Mouse (Mus musculus) kidney, adult 2 months (tissue): ENCODE data around the gene Uvrag. TPM values are rescaled to one million over a fixed set of nuclear protein-coding genes. Genes with fewer than 3 reads are reported as not detected.
A peak's percentile ranks its signal among the peaks of the same experiment; 100 is the strongest.

Experiments used
- DNase-seq: peaks from one replicate; pipeline ENCODE4 v3.0.0; 2021
- H3K27ac ChIP-seq: fragments of 200-500 bp; 2 replicates; pipeline ENCODE4 v1.5.1; 2012; ENCODE audit warnings: low read depth, low read length, control low read depth, inconsistent platforms; ENCODE audit not compliant: insufficient read depth
- H3K27me3 ChIP-seq: fragments of 200-500 bp; replicated peaks from 2 replicates; pipeline ENCODE4 v1.6.1; 2012; ENCODE audit warnings: mild to moderate bottlenecking, moderate library complexity, low read length, inconsistent platforms; ENCODE audit not compliant: control insufficient read depth, insufficient read depth
- H3K36me3 ChIP-seq: fragments of 200-500 bp; 2 replicates; pipeline ENCODE4 v1.6.1; 2012; ENCODE audit warnings: mild to moderate bottlenecking, moderate library complexity, low read length, inconsistent platforms; ENCODE audit not compliant: control insufficient read depth, insufficient read depth
- H3K4me1 ChIP-seq: fragments of 200-500 bp; 2 replicates; pipeline ENCODE4 v1.6.1; 2011; ENCODE audit warnings: low read length; ENCODE audit not compliant: control insufficient read depth, insufficient read depth
- H3K4me3 ChIP-seq: fragments of 200-500 bp; 2 replicates; pipeline ENCODE4 v1.5.1; 2011; ENCODE audit warnings: mild to moderate bottlenecking, low read depth, low read length, control low read depth; ENCODE audit not compliant: insufficient read depth
- CTCF ChIP-seq: fragments of 200-500 bp; conservative IDR thresholded peaks from 2 replicates; pipeline ENCODE4 v1.5.1; 2011; ENCODE audit warnings: low read depth, mild to moderate bottlenecking, control low read depth, low read length, moderate library complexity, mixed read lengths; ENCODE audit not compliant: insufficient read depth, insufficient read length
- POLR2A ChIP-seq: fragments of 200-500 bp; IDR thresholded peaks from one replicate; pipeline ENCODE4 v1.6.1; 2011; ENCODE audit warnings: low read depth, low read length, control low read depth
- WGBS: fragments of 180-500 bp; shearing (Covaris S2); methylation state at CpG from one replicate; pipeline ENCODE4 v1.1.7; 2018; 5-methylcytosine and 5-hydroxymethylcytosine counted together
- polyA plus RNA-seq: library from polyadenylated mRNA; depleted of rRNA; stranded (reverse); fragments of >200 nt; gene quantifications from 2 replicates; pipeline ENCODE4 v1.2.3, GENCODE M21; 2012

The Uvrag gene
- polyA plus RNA-seq, 1 experiment, result 8.0 TPM

DNA sequence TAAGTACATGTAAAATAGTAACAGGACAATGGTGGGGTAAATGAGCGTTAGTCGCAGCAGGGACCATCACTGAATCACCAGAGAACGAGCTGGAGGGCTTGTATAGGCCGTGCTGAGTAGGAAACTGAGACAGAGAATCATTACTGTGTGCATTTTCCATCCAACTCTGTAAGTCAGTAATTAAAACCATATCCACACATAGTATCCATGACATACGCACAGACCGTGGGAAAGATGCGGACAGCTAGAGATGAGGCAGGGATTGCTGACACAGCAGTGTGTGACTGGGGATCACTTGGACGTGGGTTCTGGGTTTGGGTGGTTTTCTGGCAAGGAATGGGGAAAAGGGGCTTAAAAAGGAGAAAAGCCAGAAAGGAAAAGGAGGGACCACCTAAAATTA lies 81.0 kb downstream of the Uvrag start:
- Histone ChIP-seq H3K4me1 (0 out of 2 replicates have a peak, but pooled peaks cover 4% of the 10 kb centered on the region), H3K4me3 (no peak overlapping the region), H3K36me3 (no peaks in the 10 kb centered on the region), H3K27me3 (no peaks in the 10 kb centered on the region), H3K27ac (no peak overlapping the region)
- no peak for TF ChIP-seq CTCF
- WGBS, result 95% methylated on average over 8 of the region's 8 CpGs
- no peak for DNase-seq

DNA sequence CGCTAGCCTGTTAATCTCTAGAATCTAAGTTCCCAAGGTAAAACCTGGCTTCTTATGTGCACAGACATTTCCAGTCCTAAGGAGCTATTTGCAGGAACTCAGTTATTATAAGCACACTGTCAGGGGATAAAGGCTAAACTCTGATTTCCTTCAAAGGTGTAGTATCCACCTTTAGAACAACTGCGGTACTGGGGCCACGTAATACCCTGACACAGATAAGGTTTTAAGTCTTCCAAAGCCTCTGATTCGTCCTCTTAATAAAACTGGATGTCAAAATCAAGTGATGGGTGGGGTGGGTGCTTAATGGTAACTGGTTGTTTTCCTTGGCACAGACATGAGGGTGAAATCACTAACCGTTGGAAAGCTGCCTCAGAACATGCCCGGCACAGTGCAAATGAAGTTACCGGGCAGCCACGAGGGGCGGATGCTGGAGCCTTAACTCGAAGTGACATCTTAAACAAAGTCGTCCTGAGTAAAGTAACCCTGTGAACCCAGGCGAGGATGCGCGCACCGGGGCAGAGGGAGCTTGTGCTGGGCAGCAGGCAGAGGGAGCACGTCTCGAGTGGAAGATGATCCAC lies 83.8 kb downstream of the Uvrag start:
- 63% methylated on average over 17 of the region's 17 CpGs for WGBS
- no peak for TF ChIP-seq CTCF
- TF ChIP-seq POLR2A, result no peak
- Histone ChIP-seq H3K36me3 (no peaks in the 10 kb centered on the region), H3K27me3 (no peaks in the 10 kb centered on the region), H3K4me3 (no peak overlapping the region), H3K27ac (no peak overlapping the region), H3K4me1 (0 out of 2 replicates have a peak, but pooled peaks cover 4% of the 10 kb centered on the region)
- peak; percentile 47 for DNase-seq

DNA sequence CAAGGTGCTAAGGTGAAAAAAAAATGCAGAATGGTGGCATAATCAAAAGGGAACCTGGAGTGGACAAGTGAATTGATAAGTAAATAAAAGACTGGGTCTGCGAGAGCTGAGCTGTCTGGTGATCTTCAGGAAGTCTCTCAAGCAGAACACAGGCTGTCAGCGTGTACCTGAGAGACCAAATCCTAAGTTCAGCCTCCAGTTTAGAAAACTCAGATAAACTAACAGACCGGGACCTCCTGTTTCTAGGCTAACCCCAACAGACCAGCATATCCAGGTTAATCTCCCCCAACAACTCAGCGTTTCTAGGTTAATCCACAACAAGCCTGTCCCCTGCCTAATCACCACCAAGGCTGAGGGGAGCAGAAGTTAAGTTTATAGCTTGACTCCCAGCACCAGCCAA lies 87.3 kb downstream of the Uvrag start:
- WGBS, result 64% methylated on average over 4 of the region's 4 CpGs
- H3K27ac ChIP-seq, result no peak overlapping the region
- H3K27me3 ChIP-seq, result no peaks in the 10 kb centered on the region
- DNase-seq, result peak; percentile 63
- no peak overlapping the region for H3K4me3 ChIP-seq
- no peaks in the 10 kb centered on the region for H3K36me3 ChIP-seq
- TF ChIP-seq POLR2A (no peak), CTCF (no peak)
- H3K4me1 ChIP-seq, result 0 out of 2 replicates have a peak, but pooled peaks cover 4% of the 10 kb centered on the region

- TF ChIP-seq POLR2A, result no peak
- no peak for TF ChIP-seq CTCF
- 88% methylated on average over 6 of the region's 6 CpGs for WGBS
- Histone ChIP-seq H3K27me3 (no peaks in the 10 kb centered on the region), H3K4me1 (0 out of 2 replicates have a peak, but pooled peaks cover 4% of the 10 kb centered on the region), H3K27ac (no peak overlapping the region), H3K4me3 (no peak overlapping the region), H3K36me3 (no peaks in the 10 kb centered on the region)
- DNase-seq, result peak; percentile 22
Observed at GRCm38 (mm10) chr7:99052471-99053241, 88.3 kb downstream of the Uvrag start.

DNA sequence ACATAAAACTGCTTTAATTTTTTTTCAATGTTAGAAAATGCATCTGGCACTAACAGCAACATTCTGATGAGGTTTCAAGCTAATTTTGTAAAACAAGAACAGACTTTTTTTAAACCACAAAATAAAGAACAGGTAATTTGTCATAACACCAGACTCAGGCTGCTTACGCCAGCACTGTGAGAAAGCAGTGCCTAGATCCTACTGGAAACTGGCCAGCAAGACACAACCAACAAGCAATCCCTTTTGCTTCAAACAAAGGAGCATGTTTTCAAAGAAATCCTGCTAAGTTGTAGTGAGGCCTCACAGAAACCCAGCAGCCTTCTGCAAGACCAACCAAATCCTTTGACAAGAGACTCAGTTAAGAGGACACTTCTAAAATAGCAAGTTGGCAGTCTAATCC lies 90.1 kb downstream of the Uvrag start:
- no peak overlapping the region for H3K4me3 ChIP-seq
- no peak for DNase-seq

DNA sequence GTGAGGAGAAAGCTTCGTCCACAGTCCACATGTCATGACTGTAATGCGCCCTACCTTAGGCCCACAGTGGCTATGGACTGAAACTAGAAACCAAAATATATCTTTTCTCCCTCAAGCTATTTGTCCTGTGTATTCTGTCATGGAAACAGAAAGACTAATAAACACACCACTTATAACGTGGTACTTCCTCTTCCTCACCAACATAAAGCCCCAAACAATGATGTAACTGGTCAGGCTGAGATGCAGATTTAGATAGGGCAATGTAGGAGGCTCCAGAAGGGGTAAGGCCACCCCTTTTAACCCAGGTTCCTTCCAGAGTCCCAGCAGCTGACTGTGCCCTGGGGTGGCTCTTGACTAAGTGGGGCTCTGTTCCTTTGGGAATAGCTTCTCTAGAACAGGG lies 91.0 kb downstream of the Uvrag start:
- no peaks in the 10 kb centered on the region for H3K4me1 ChIP-seq
- no peak overlapping the region for H3K4me3 ChIP-seq
- no peak for TF ChIP-seq CTCF
- no peak for TF ChIP-seq POLR2A
- no peak for DNase-seq
- no peak overlapping the region for H3K27ac ChIP-seq
- no peaks in the 10 kb centered on the region for H3K27me3 ChIP-seq
- WGBS, result 83% methylated on average over 3 of the region's 3 CpGs
- no peaks in the 10 kb centered on the region for H3K36me3 ChIP-seq

More for the DNA sequence above, 90.1 kb downstream of the Uvrag start:
- 87% methylated on average over 1 of the region's 1 CpGs for WGBS
- TF ChIP-seq CTCF (no peak), POLR2A (no peak)
- Histone ChIP-seq H3K4me1 (no peaks in the 10 kb centered on the region), H3K27me3 (no peaks in the 10 kb centered on the region), H3K36me3 (no peaks in the 10 kb centered on the region), H3K27ac (no peak overlapping the region)

GRCm38 (mm10) chr7:99046545-99047206 lies 94.3 kb downstream of the Uvrag start:
- Histone ChIP-seq H3K4me3 (no peak overlapping the region), H3K4me1 (no peaks in the 10 kb centered on the region), H3K27ac (no peak overlapping the region), H3K27me3 (no peaks in the 10 kb centered on the region), H3K36me3 (no peaks in the 10 kb centered on the region)
- WGBS, result 71% methylated on average over 11 of the region's 11 CpGs
- TF ChIP-seq CTCF (no peak), POLR2A (no peak)
- no peak for DNase-seq
